Mouse (Mus musculus): Measurements from ENCODE around the gene Ska2. TPM values are rescaled to one million over a fixed set of nuclear protein-coding genes. Genes with fewer than 3 reads are reported as not detected.

The Ska2 gene
- polyA plus RNA-seq, 2 experiments: 18.5 to 24.2 TPM

DNA sequence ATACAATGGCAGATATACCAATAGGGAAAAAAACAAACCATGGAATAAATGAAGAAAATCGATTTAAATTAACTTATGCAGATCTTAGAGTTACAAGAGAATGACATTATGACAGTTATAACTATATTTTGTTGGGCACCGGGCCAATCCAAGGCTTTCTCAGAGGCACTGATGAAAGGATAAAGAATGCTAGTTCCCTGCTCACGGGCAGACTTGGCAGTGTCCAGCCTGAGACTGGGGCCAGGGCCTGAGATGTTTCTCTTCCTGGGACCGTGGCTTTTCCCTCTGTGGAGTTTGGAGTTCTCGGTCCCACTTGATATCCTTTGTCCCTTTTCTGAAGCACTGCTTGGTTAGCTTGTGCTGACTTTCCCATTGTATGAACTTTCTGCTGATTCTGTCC lies 64.6 kb downstream of the Ska2 start:
- DNase-seq (ENCODE audit: low read depth in 3 of 3, low spot score in 3 of 3) (no peak), ATAC-seq (ENCODE audit: insufficient read depth) (no peak)
- Histone ChIP-seq H3K9me3 (ENCODE audit: control insufficient read depth, low read length) (no peaks in the 10 kb centered on the region), H3K9ac (replicated peaks) (no peak overlapping the region), H3K4me2 (ENCODE audit: low read depth) (no peak overlapping the region), H3K4me1 (replicated peaks; ENCODE audit: control insufficient read depth in 2 of 2, insufficient read depth in 2 of 2, low read length in 1 of 2) (no peaks in the 10 kb centered on the region), H3K36me3 (replicated peaks; ENCODE audit: control insufficient read depth, insufficient read depth, low read depth) (peaks cover 7% of the 10 kb centered on the region; the same call in 1 of the 2 replicates), H3K27ac (no peak overlapping the region), H3K27me3 (ENCODE audit: control insufficient read depth, insufficient read depth, low read length) (no peaks in the 10 kb centered on the region), H3K4me3 (ENCODE audit: insufficient read depth in 1 of 2, low read depth in 2 of 2, low read length in 2 of 2) (no peak overlapping the region)
- no peak for TF ChIP-seq CTCF (IDR thresholded peaks at IDR 0.05; ENCODE audit: low read depth)
- no peak for TF ChIP-seq EP300 (IDR thresholded peaks at IDR 0.05; ENCODE audit: low read depth)
- 79% methylated on average over 5 of the region's 5 CpGs for WGBS (ENCODE audit: insufficient replicate concordance)

MicroRNA genes within 50 kb of the gene (microRNA counts, 519-probe panel; counts per million panel counts)
- 6,557 counts per million, percentile 58 among the panel's probes with 10 or more counts for microRNA mmu-miR-301a

Small RNA genes within 50 kb of the gene (microRNA-seq; reads per million reads assigned to microRNA genes)
- 1,029 reads per million, percentile 73 among the genes with 10 or more reads in this experiment for gene Mir301

Other genes with a start within 250 kb of the Ska2 start
- gene Ypel2, start 115.5 kb upstream of the Ska2 start, polyA plus RNA-seq (2012; rRNA removed): 0.55 and 0.70 TPM in 2 replicates
- gene Ypel2, start 115.5 kb upstream of the Ska2 start, polyA plus RNA-seq (2014; fragmentation: Nextera tagmentation; extraction: Ambion mirVana): 0.83 and 0.94 TPM in 2 replicates
- gene Gdpd1, start 35.2 kb upstream of the Ska2 start, polyA plus RNA-seq (2012; rRNA removed): 1.3 and 1.5 TPM in 2 replicates
- 5.0 and 6.0 TPM in 2 replicates for gene Gdpd1, start 35.2 kb upstream of the Ska2 start, polyA plus RNA-seq (2014; fragmentation: Nextera tagmentation; extraction: Ambion mirVana)
- gene Smg8, start 22.5 kb upstream of the Ska2 start, polyA plus RNA-seq (2012; rRNA removed): 5.7 and 6.2 TPM in 2 replicates
- gene Smg8, start 22.5 kb upstream of the Ska2 start, polyA plus RNA-seq (2014; fragmentation: Nextera tagmentation; extraction: Ambion mirVana): 7.3 and 8.7 TPM in 2 replicates
- gene Prr11, start 526 bp upstream of the Ska2 start, polyA plus RNA-seq (2012; rRNA removed): 6.8 and 9.7 TPM in 2 replicates
- gene Prr11, start 526 bp upstream of the Ska2 start, polyA plus RNA-seq (2014; fragmentation: Nextera tagmentation; extraction: Ambion mirVana): 7.4 and 8.4 TPM in 2 replicates
- gene Trim37, start 17.8 kb downstream of the Ska2 start, polyA plus RNA-seq (2012; rRNA removed): 5.9 and 7.9 TPM in 2 replicates
- gene Trim37, start 17.8 kb downstream of the Ska2 start, polyA plus RNA-seq (2014; fragmentation: Nextera tagmentation; extraction: Ambion mirVana): 21.1 and 22.9 TPM in 2 replicates
- gene Ppm1e, start 249.8 kb downstream of the Ska2 start, polyA plus RNA-seq (2012; rRNA removed): 1.6 and 2.0 TPM in 2 replicates
- gene Ppm1e, start 249.8 kb downstream of the Ska2 start, polyA plus RNA-seq (2014; fragmentation: Nextera tagmentation; extraction: Ambion mirVana): 1.7 and 1.9 TPM in 2 replicates